Mouse (Mus musculus): ENCODE results near the gene Klhdc1. TPM values are rescaled to one million over a fixed set of nuclear protein-coding genes. Genes with fewer than 3 reads are reported as not detected.

The Klhdc1 gene
- polyA plus RNA-seq, 1 experiment from 2014 or later, result 8.1 TPM

- ATAC-seq, result no peak
- Histone ChIP-seq H3K27ac (ENCODE audit: low read depth, low read length) (no peak overlapping the region), H3K4me3 (ENCODE audit: low read depth, low read length) (no peak overlapping the region), H3K27me3 (replicated peaks; ENCODE audit: control insufficient read depth, insufficient read depth, low read length) (no peaks in the 10 kb centered on the region), H3K36me3 (ENCODE audit: control insufficient read depth, insufficient read depth) (peaks cover 12% of the 10 kb centered on the region), H3K4me1 (replicated peaks; ENCODE audit: control insufficient read depth, insufficient read depth, low read length) (no peaks in the 10 kb centered on the region), H3K4me2 (replicated peaks; ENCODE audit: low read depth) (no peak overlapping the region), H3K9ac (ENCODE audit: low read depth, low read length) (no peak overlapping the region), H3K9me3 (ENCODE audit: control insufficient read depth) (no peaks in the 10 kb centered on the region)
- no peak for TF ChIP-seq CTCF (IDR thresholded peaks at IDR 0.05; ENCODE audit: low read depth)
- 91% methylated on average over 18 of the region's 18 CpGs for WGBS
These were observed 30.7 kb upstream of the Klhdc1 start for GRCm38 (mm10) chr12:69210056-69210979.

- Histone ChIP-seq H3K4me2 (replicated peaks; ENCODE audit: low read depth) (no peak overlapping the region), H3K4me3 (ENCODE audit: low read depth, low read length) (no peak overlapping the region), H3K36me3 (ENCODE audit: control insufficient read depth, insufficient read depth) (peaks cover 15% of the 10 kb centered on the region), H3K27me3 (replicated peaks; ENCODE audit: control insufficient read depth, insufficient read depth, low read length) (no peaks in the 10 kb centered on the region), H3K27ac (ENCODE audit: low read depth, low read length) (no peak overlapping the region), H3K9ac (ENCODE audit: low read depth, low read length) (no peak overlapping the region), H3K4me1 (replicated peaks; ENCODE audit: control insufficient read depth, insufficient read depth, low read length) (no peaks in the 10 kb centered on the region), H3K9me3 (ENCODE audit: control insufficient read depth) (no peaks in the 10 kb centered on the region)
- TF ChIP-seq CTCF (IDR thresholded peaks at IDR 0.05; ENCODE audit: low read depth), result peak; percentile 63
- no peak for ATAC-seq
- 84% methylated on average over 5 of the region's 5 CpGs for WGBS
These were observed 29.9 kb upstream of the Klhdc1 start for GRCm38 (mm10) chr12:69211057-69211456.

GRCm38 (mm10) chr12:69213186-69213777, 27.7 kb upstream of the Klhdc1 start:
- H3K36me3 ChIP-seq (ENCODE audit: control insufficient read depth, insufficient read depth), result peaks cover 19% of the 10 kb centered on the region

GRCm38 (mm10) chr12:69214393-69214792, 26.6 kb upstream of the Klhdc1 start:
- no peak for ATAC-seq
- H3K9me3 ChIP-seq (ENCODE audit: control insufficient read depth), result no peaks in the 10 kb centered on the region
- no peak overlapping the region; the same call in 1 of the 2 replicates for H3K27ac ChIP-seq (ENCODE audit: low read depth, low read length)
- 90% methylated on average over 7 of the region's 7 CpGs for WGBS
- H3K4me3 ChIP-seq (ENCODE audit: low read depth, low read length), result no peak overlapping the region
- no peaks in the 10 kb centered on the region for H3K27me3 ChIP-seq (replicated peaks; ENCODE audit: control insufficient read depth, insufficient read depth, low read length)
- peaks cover 19% of the 10 kb centered on the region for H3K36me3 ChIP-seq (ENCODE audit: control insufficient read depth, insufficient read depth)
- TF ChIP-seq CTCF (IDR thresholded peaks at IDR 0.05; ENCODE audit: low read depth), result no peak
- no peak overlapping the region for H3K9ac ChIP-seq (ENCODE audit: low read depth, low read length)
- H3K4me1 ChIP-seq (replicated peaks; ENCODE audit: control insufficient read depth, insufficient read depth, low read length), result no peaks in the 10 kb centered on the region
- H3K4me2 ChIP-seq (replicated peaks; ENCODE audit: low read depth), result no peak overlapping the region

More at GRCm38 (mm10) chr12:69213186-69213777, 27.7 kb upstream of the Klhdc1 start:
- no peaks in the 10 kb centered on the region for H3K9me3 ChIP-seq (ENCODE audit: control insufficient read depth)
- WGBS, result 92% methylated on average over 13 of the region's 13 CpGs
- no peak for ATAC-seq
- H3K27ac ChIP-seq (ENCODE audit: low read depth, low read length), result no peak overlapping the region
- H3K4me3 ChIP-seq (ENCODE audit: low read depth, low read length), result no peak overlapping the region
- peak; percentile 12; the same call in 1 of the 2 replicates for TF ChIP-seq CTCF (IDR thresholded peaks at IDR 0.05; ENCODE audit: low read depth)
- H3K4me1 ChIP-seq (replicated peaks; ENCODE audit: control insufficient read depth, insufficient read depth, low read length), result no peaks in the 10 kb centered on the region
- H3K27me3 ChIP-seq (replicated peaks; ENCODE audit: control insufficient read depth, insufficient read depth, low read length), result no peaks in the 10 kb centered on the region
- H3K9ac ChIP-seq (ENCODE audit: low read depth, low read length), result no peak overlapping the region
- no peak overlapping the region for H3K4me2 ChIP-seq (replicated peaks; ENCODE audit: low read depth)

- Histone ChIP-seq H3K4me2 (replicated peaks; ENCODE audit: low read depth) (no peak overlapping the region), H3K27ac (ENCODE audit: low read depth, low read length) (no peak overlapping the region), H3K9ac (ENCODE audit: low read depth, low read length) (no peak overlapping the region), H3K36me3 (ENCODE audit: control insufficient read depth, insufficient read depth) (peaks cover 25% of the 10 kb centered on the region), H3K4me1 (replicated peaks; ENCODE audit: control insufficient read depth, insufficient read depth, low read length) (no peaks in the 10 kb centered on the region), H3K9me3 (ENCODE audit: control insufficient read depth) (no peaks in the 10 kb centered on the region), H3K27me3 (replicated peaks; ENCODE audit: control insufficient read depth, insufficient read depth, low read length) (no peaks in the 10 kb centered on the region), H3K4me3 (ENCODE audit: low read depth, low read length) (no peak overlapping the region)
- ATAC-seq, result no peak
- 88% methylated on average over 3 of the region's 3 CpGs for WGBS
- TF ChIP-seq CTCF (IDR thresholded peaks at IDR 0.05; ENCODE audit: low read depth), result no peak
These were observed 25.8 kb upstream of the Klhdc1 start for GRCm38 (mm10) chr12:69215000-69215785.

GRCm38 (mm10) chr12:69216587-69216986, 24.4 kb upstream of the Klhdc1 start:
- Histone ChIP-seq H3K4me1 (replicated peaks; ENCODE audit: control insufficient read depth, insufficient read depth, low read length) (no peaks in the 10 kb centered on the region), H3K4me3 (ENCODE audit: low read depth, low read length) (no peak overlapping the region), H3K27me3 (replicated peaks; ENCODE audit: control insufficient read depth, insufficient read depth, low read length) (no peaks in the 10 kb centered on the region), H3K9me3 (ENCODE audit: control insufficient read depth) (no peaks in the 10 kb centered on the region), H3K9ac (ENCODE audit: low read depth, low read length) (no peak overlapping the region), H3K4me2 (replicated peaks; ENCODE audit: low read depth) (no peak overlapping the region), H3K27ac (ENCODE audit: low read depth, low read length) (no peak overlapping the region), H3K36me3 (ENCODE audit: control insufficient read depth, insufficient read depth) (peaks cover 37% of the 10 kb centered on the region)
- no peak for ATAC-seq
- no peak for TF ChIP-seq CTCF (IDR thresholded peaks at IDR 0.05; ENCODE audit: low read depth)
- 92% methylated on average over 7 of the region's 7 CpGs for WGBS

All from intestine, postnatal 0 days (tissue).